Mouse (Mus musculus): Measurements from ENCODE around the gene Mettl21a. TPM values are rescaled to one million over a fixed set of nuclear protein-coding genes. Genes with fewer than 3 reads are reported as not detected.

The Mettl21a gene
- total RNA-seq (2014; rRNA removed) (16.6 and 17.0 TPM in 2 replicates), polyA plus RNA-seq (2015; fragmentation: Nextera tagmentation; extraction: Ambion mirVana) (8.1 and 11.8 TPM in 2 replicates)

DNA sequence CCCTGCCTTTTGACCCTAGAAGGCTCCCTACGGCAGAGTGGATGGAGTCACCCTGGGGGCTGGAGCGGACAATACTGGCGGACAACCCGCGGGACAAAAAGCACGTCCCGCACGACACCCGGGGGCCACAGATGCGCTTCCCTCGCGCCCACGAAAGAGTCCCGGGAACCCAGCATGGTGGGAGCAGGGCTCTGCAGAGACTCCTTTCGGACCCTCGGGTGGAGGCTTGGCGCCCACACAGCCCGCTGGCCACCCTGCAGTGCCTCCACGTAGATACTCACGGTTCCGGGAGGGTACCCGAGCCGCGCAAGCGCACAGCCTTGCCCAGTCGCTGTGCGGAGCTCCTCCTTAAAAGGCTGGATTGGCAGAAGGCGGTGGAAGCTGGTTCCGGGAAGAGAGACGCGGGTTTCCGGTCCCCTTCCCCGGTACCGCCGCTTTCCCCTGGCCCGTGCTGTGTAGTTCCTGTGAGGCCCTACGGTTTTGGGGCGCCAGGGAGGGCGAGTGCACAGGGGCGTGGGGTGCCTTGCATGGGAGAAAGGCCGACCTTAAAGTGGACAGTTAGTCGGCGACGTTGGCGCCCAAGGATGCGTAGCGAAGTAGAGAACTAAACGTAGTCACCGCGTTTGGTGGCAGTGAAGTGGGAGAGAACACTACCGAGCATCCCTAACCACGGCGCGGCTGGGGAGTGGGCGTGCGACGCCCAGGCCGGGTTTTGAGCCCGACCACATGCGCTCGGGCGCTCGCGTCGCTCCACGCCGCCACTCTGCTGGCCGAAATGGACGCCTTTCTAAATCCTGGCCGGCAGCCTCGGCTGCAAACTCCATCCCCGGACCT lies at the start of gene Mettl21a:
TSS of gene Mettl21a (minus strand) at position 362 of the 834 bp plus-strand sequence.
- Histone ChIP-seq H3K27ac (ENCODE audit: low read depth, low read length) (peak within 1 kb of the TSS; percentile 97), H3K4me1 (ENCODE audit: insufficient read depth) (peaks cover 11% of the 10 kb centered on the region; the same call in 1 of the 2 replicates), H3K36me3 (ENCODE audit: insufficient read depth) (no peaks in the 10 kb centered on the region; the same call in 1 of the 2 replicates), H3K4me3 (ENCODE audit: low read depth, low read length) (peak within 1 kb of the TSS; percentile 85), H3K27me3 (ENCODE audit: insufficient read depth, low read length) (no peaks in the 10 kb centered on the region), H3K9ac (peak within 1 kb of the TSS; percentile 98), H3K4me2 (ENCODE audit: low read depth) (peak within 1 kb of the TSS; percentile 81), H3K9me3 (ENCODE audit: low read length) (no peaks in the 10 kb centered on the region)
- peak; percentile 96 for DNase-seq
- TF ChIP-seq CTCF (IDR thresholded peaks at IDR 0.05; ENCODE audit: low read depth), result no peak
- WGBS, result 2% methylated on average over 72 of the region's 72 CpGs
- ATAC-seq, result peak; percentile 98

DNA sequence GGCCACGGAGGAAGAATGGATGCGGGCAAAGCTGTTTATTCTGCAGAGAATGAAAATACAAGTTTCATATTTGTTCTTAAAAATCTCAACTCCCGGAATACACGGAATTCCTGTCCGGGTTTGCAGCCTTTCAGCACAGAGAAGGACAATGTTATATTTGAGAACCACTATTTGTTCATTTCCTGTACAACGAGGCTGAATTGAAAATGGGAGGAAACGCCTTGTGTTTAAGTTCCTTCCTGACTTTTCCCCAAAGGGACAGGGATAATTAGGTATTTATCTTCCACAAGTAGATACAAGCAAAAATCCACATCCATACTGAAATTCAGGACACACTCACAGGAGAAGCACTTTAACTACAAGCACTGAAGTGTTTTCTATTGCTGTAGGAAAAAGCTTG lies 41.8 kb upstream of the Mettl21a start:
- Histone ChIP-seq H3K36me3 (ENCODE audit: insufficient read depth) (no peaks in the 10 kb centered on the region), H3K9ac (no peak overlapping the region), H3K9me3 (ENCODE audit: low read length) (no peaks in the 10 kb centered on the region), H3K4me1 (ENCODE audit: insufficient read depth) (no peaks in the 10 kb centered on the region), H3K4me2 (ENCODE audit: low read depth) (no peak overlapping the region), H3K27me3 (ENCODE audit: insufficient read depth, low read length) (no peaks in the 10 kb centered on the region), H3K27ac (ENCODE audit: low read depth, low read length) (no peak overlapping the region), H3K4me3 (ENCODE audit: low read depth, low read length) (no peak overlapping the region)
- ATAC-seq (no peak), DNase-seq (no peak)
- TF ChIP-seq CTCF (IDR thresholded peaks at IDR 0.05; ENCODE audit: low read depth), result no peak
- 73% methylated on average over 7 of the region's 7 CpGs for WGBS

GRCm38 (mm10) chr1:64656423-64657129 lies 39.5 kb upstream of the Mettl21a start:
- Histone ChIP-seq H3K4me3 (ENCODE audit: low read depth, low read length) (no peak overlapping the region), H3K27ac (ENCODE audit: low read depth, low read length) (no peak overlapping the region), H3K9me3 (ENCODE audit: low read length) (no peaks in the 10 kb centered on the region), H3K4me1 (ENCODE audit: insufficient read depth) (no peaks in the 10 kb centered on the region), H3K4me2 (ENCODE audit: low read depth) (no peak overlapping the region), H3K9ac (no peak overlapping the region), H3K27me3 (ENCODE audit: insufficient read depth, low read length) (no peaks in the 10 kb centered on the region), H3K36me3 (ENCODE audit: insufficient read depth) (no peaks in the 10 kb centered on the region)
- no peak for TF ChIP-seq CTCF (IDR thresholded peaks at IDR 0.05; ENCODE audit: low read depth)
- 91% methylated on average over 3 of the region's 3 CpGs for WGBS
- DNase-seq, result no peak
- no peak for ATAC-seq

GRCm38 (mm10) chr1:64655415-64655814 lies 38.4 kb upstream of the Mettl21a start:
- WGBS, result 8% methylated on average over 1 of the region's 1 CpGs
- H3K36me3 ChIP-seq (ENCODE audit: insufficient read depth), result no peaks in the 10 kb centered on the region
- H3K4me3 ChIP-seq (ENCODE audit: low read depth, low read length), result no peak overlapping the region
- DNase-seq (no peak), ATAC-seq (no peak)
- H3K27ac ChIP-seq (ENCODE audit: low read depth, low read length), result no peak overlapping the region
- H3K9me3 ChIP-seq (ENCODE audit: low read length), result no peaks in the 10 kb centered on the region
- H3K4me1 ChIP-seq (ENCODE audit: insufficient read depth), result no peaks in the 10 kb centered on the region
- TF ChIP-seq CTCF (IDR thresholded peaks at IDR 0.05; ENCODE audit: low read depth), result no peak
- H3K27me3 ChIP-seq (ENCODE audit: insufficient read depth, low read length), result no peaks in the 10 kb centered on the region
- H3K9ac ChIP-seq, result no peak overlapping the region
- no peak overlapping the region for H3K4me2 ChIP-seq (ENCODE audit: low read depth)

- no peak overlapping the region for H3K4me3 ChIP-seq (ENCODE audit: low read depth, low read length)
- TF ChIP-seq CTCF (IDR thresholded peaks at IDR 0.05; ENCODE audit: low read depth), result no peak
- DNase-seq, result no peak
- H3K4me1 ChIP-seq (ENCODE audit: insufficient read depth), result no peaks in the 10 kb centered on the region
- no peak overlapping the region for H3K9ac ChIP-seq
- H3K27me3 ChIP-seq (ENCODE audit: insufficient read depth, low read length), result no peaks in the 10 kb centered on the region
- H3K36me3 ChIP-seq (ENCODE audit: insufficient read depth), result no peaks in the 10 kb centered on the region
- H3K27ac ChIP-seq (ENCODE audit: low read depth, low read length), result no peak overlapping the region
- H3K9me3 ChIP-seq (ENCODE audit: low read length), result no peaks in the 10 kb centered on the region
- no peak for ATAC-seq
- H3K4me2 ChIP-seq (ENCODE audit: low read depth), result no peak overlapping the region
- 93% methylated on average over 6 of the region's 6 CpGs for WGBS
Observed at GRCm38 (mm10) chr1:64653701-64654100, 36.7 kb upstream of the Mettl21a start.

DNA sequence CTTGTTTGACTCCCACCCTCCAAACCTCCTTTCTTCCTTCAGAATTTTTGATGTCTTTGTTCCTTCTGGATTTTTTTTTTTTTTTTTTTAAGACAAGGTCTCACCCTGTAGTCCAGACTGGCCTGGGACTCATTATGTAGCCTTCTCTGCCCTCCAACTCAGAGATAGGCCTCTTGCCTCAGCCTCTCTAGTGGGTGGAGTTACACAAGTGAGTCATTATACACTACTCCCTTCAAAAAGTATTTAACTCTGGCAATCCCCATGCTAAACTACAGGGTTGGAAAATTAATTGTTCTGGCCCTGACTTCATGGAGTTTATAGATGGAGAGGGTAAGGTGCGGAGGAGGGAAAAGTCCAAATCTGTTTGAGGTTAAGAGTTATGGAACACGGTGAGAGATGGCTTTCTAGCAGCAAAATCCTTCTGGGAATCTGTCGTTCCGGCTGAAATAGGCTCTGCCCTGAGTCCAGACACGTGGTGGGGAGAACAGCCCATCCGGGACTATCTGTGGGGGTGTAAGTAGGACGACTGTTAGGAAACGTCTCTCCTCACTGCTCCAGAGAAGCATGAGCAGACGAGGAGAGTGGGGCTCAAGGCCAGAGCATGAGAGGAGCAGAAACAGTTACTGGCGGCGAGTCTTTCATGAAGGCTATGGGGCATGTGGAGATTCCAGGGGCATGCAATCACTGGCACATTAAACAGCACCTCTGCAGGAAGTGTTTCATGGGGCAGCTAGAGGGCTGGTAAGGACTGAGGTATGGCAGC lies 32.5 kb upstream of the Mettl21a start:
- Histone ChIP-seq H3K27ac (ENCODE audit: low read depth, low read length) (no peak overlapping the region), H3K4me3 (ENCODE audit: low read depth, low read length) (no peak overlapping the region), H3K4me2 (ENCODE audit: low read depth) (no peak overlapping the region), H3K9ac (no peak overlapping the region), H3K4me1 (ENCODE audit: insufficient read depth) (no peaks in the 10 kb centered on the region), H3K36me3 (ENCODE audit: insufficient read depth) (no peaks in the 10 kb centered on the region), H3K9me3 (ENCODE audit: low read length) (no peaks in the 10 kb centered on the region), H3K27me3 (ENCODE audit: insufficient read depth, low read length) (no peaks in the 10 kb centered on the region)
- no peak for ATAC-seq
- no peak for DNase-seq
- no peak for TF ChIP-seq CTCF (IDR thresholded peaks at IDR 0.05; ENCODE audit: low read depth)
- WGBS, result 83% methylated on average over 11 of the region's 11 CpGs
